Mouse (Mus musculus): ENCODE results near the gene Cd2. TPM values are rescaled to one million over a fixed set of nuclear protein-coding genes. Genes with fewer than 3 reads are reported as not detected.

The Cd2 gene
- total and polyA plus RNA-seq, 3 experiments = 0.33 TPM; not detected in 2

DNA sequence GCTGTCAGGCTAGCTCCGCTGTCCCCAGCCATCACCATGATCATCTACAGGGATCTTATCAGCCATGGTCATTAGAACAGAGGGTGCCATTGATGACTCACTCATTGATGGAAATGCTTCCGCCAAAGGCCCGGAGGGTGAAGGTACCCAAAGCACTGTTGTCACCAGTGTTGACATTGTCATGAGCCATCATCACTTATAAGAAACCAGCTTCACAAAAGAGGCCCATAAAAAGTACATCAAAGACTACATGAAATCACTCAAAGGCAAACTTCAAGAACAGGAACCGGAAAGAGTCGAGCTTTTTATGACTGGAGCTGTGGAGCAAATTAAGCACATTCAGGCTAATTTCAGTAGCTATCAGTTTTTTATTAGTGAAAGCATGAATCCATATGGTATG is 54.3 kb downstream of the Cd2 start:
- ATAC-seq (ENCODE audit: extremely low read depth, insufficient number of reproducible peaks, low FRiP score, poor library complexity, severe bottlenecking) = no peak

GRCm38 (mm10) chr3:101232570-101232969 is 55.2 kb downstream of the Cd2 start:
- H3K36me3 ChIP-seq (replicated peaks) = no peaks in the 10 kb centered on the region
- no peaks in the 10 kb centered on the region for H3K4me1 ChIP-seq (ENCODE audit: insufficient read depth, low read depth, low read length)
- TF ChIP-seq CTCF (IDR thresholded peaks at IDR 0.05; ENCODE audit: low read depth, low read length) (no peak), GATA2 (IDR thresholded peaks at IDR 0.05; ENCODE audit: borderline replicate concordance, low read depth, low read length) (no peak), TAL1 (conservative IDR thresholded peaks at IDR 0.05; ENCODE audit: low read depth, low read length) (no peak)
- ATAC-seq (ENCODE audit: extremely low read depth, insufficient number of reproducible peaks, low FRiP score, poor library complexity, severe bottlenecking) = no peak
- H3K27me3 ChIP-seq (ENCODE audit: insufficient read depth, low read length) = peaks cover 9% of the 10 kb centered on the region; the same call in 1 of the 2 replicates
- no peaks in the 10 kb centered on the region for H3K9me3 ChIP-seq (replicated peaks)
- no peak for DNase-seq (ENCODE audit: low spot score)
- H3K4me3 ChIP-seq (ENCODE audit: low read depth, low read length) = no peak overlapping the region

More for the DNA sequence above, 54.3 kb downstream of the Cd2 start:
- H3K4me3 ChIP-seq (ENCODE audit: low read depth, low read length) = no peak overlapping the region
- H3K9me3 ChIP-seq (replicated peaks) = no peaks in the 10 kb centered on the region
- TF ChIP-seq CTCF (IDR thresholded peaks at IDR 0.05; ENCODE audit: low read depth, low read length) = no peak
- no peak for TF ChIP-seq GATA2 (IDR thresholded peaks at IDR 0.05; ENCODE audit: borderline replicate concordance, low read depth, low read length)
- no peak for TF ChIP-seq GATA1 (IDR thresholded peaks at IDR 0.05; ENCODE audit: borderline replicate concordance, low read length)
- no peak for TF ChIP-seq POLR2AphosphoS5 (IDR thresholded peaks at IDR 0.05; ENCODE audit: insufficient replicate concordance, low read depth, low read length)
- TF ChIP-seq TAL1 (conservative IDR thresholded peaks at IDR 0.05; ENCODE audit: low read depth, low read length) = no peak
- peaks cover 11% of the 10 kb centered on the region; the same call in 1 of the 2 replicates for H3K27me3 ChIP-seq (ENCODE audit: insufficient read depth, low read length)
- no peak for DNase-seq (ENCODE audit: low spot score)
- H3K36me3 ChIP-seq (replicated peaks) = no peaks in the 10 kb centered on the region
- H3K4me1 ChIP-seq (ENCODE audit: insufficient read depth, low read depth, low read length) = no peaks in the 10 kb centered on the region

GRCm38 (mm10) chr3:101230201-101230600 is 57.5 kb downstream of the Cd2 start:
- Histone ChIP-seq H3K4me3 (ENCODE audit: low read depth, low read length) (no peak overlapping the region), H3K36me3 (replicated peaks) (no peaks in the 10 kb centered on the region), H3K4me1 (ENCODE audit: insufficient read depth, low read depth, low read length) (no peaks in the 10 kb centered on the region), H3K9me3 (replicated peaks) (no peaks in the 10 kb centered on the region), H3K27me3 (ENCODE audit: insufficient read depth, low read length) (peaks cover 3% of the 10 kb centered on the region; the same call in 1 of the 2 replicates)
- TF ChIP-seq GATA2 (IDR thresholded peaks at IDR 0.05; ENCODE audit: borderline replicate concordance, low read depth, low read length) (no peak), POLR2AphosphoS5 (IDR thresholded peaks at IDR 0.05; ENCODE audit: insufficient replicate concordance, low read depth, low read length) (no peak)
- no peak for DNase-seq (ENCODE audit: low spot score)
- ATAC-seq (ENCODE audit: extremely low read depth, insufficient number of reproducible peaks, low FRiP score, poor library complexity, severe bottlenecking) = no peak

- ATAC-seq (ENCODE audit: extremely low read depth, insufficient number of reproducible peaks, low FRiP score, poor library complexity, severe bottlenecking) (no peak), DNase-seq (ENCODE audit: low spot score) (no peak)
- Histone ChIP-seq H3K4me3 (ENCODE audit: low read depth, low read length) (no peak overlapping the region), H3K4me1 (ENCODE audit: insufficient read depth, low read depth, low read length) (no peaks in the 10 kb centered on the region), H3K9me3 (replicated peaks) (no peaks in the 10 kb centered on the region), H3K27me3 (ENCODE audit: insufficient read depth, low read length) (peaks cover 3% of the 10 kb centered on the region; the same call in 1 of the 2 replicates), H3K36me3 (replicated peaks) (no peaks in the 10 kb centered on the region)
- no peak for TF ChIP-seq CTCF (IDR thresholded peaks at IDR 0.05; ENCODE audit: low read depth, low read length)
These were observed 58.2 kb downstream of the Cd2 start for GRCm38 (mm10) chr3:101229551-101229930.

DNA sequence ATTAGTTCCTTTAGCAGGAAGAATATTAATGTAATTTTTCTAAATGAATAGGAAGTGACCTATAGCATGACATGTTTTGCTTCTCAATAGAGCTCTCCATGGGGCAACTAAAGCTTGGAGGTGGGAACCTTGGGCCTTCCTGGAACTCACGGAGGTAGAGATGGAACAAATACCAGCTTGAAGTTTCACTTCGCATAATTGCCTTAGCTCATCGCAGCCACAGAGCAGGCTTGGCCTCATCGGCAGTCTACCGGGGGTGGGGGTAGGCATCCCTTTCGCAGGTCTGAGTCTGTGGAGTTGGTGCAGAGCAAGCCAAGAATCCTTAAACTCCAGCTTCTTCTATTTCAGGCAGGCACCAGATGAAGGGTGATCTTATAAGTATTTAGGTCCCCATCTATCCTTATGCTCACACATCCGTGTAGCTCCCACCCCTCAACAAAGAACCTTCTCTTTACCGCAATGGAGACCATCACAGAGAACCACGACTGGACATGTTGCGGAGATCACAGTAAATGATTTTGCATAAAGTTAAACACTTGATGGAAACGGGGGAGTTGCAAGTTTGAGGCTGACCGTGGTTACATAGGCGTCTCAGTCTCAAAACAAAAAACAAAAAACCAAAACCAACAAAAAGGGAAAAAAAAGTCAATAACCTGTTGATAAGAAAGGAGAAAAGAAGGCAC is 58.7 kb downstream of the Cd2 start:
- H3K4me1 ChIP-seq (ENCODE audit: insufficient read depth, low read depth, low read length) = no peaks in the 10 kb centered on the region
- H3K4me3 ChIP-seq (ENCODE audit: low read depth, low read length) = no peak overlapping the region
- H3K36me3 ChIP-seq (replicated peaks) = no peaks in the 10 kb centered on the region
- TF ChIP-seq CTCF (IDR thresholded peaks at IDR 0.05; ENCODE audit: low read depth, low read length) (no peak), POLR2AphosphoS5 (IDR thresholded peaks at IDR 0.05; ENCODE audit: insufficient replicate concordance, low read depth, low read length) (no peak), TAL1 (conservative IDR thresholded peaks at IDR 0.05; ENCODE audit: low read depth, low read length) (no peak), GATA1 (IDR thresholded peaks at IDR 0.05; ENCODE audit: borderline replicate concordance, low read length) (no peak), GATA2 (IDR thresholded peaks at IDR 0.05; ENCODE audit: borderline replicate concordance, low read depth, low read length) (no peak)
- ATAC-seq (ENCODE audit: extremely low read depth, insufficient number of reproducible peaks, low FRiP score, poor library complexity, severe bottlenecking) = no peak
- no peaks in the 10 kb centered on the region for H3K9me3 ChIP-seq (replicated peaks)
- DNase-seq (ENCODE audit: low spot score) = no peak
- peaks cover 3% of the 10 kb centered on the region; the same call in 1 of the 2 replicates for H3K27me3 ChIP-seq (ENCODE audit: insufficient read depth, low read length)

- DNase-seq (ENCODE audit: low spot score) (no peak), ATAC-seq (ENCODE audit: extremely low read depth, insufficient number of reproducible peaks, low FRiP score, poor library complexity, severe bottlenecking) (no peak)
- TF ChIP-seq POLR2AphosphoS5 (IDR thresholded peaks at IDR 0.05; ENCODE audit: insufficient replicate concordance, low read depth, low read length) (no peak), GATA1 (IDR thresholded peaks at IDR 0.05; ENCODE audit: borderline replicate concordance, low read length) (no peak), TAL1 (conservative IDR thresholded peaks at IDR 0.05; ENCODE audit: low read depth, low read length) (no peak), GATA2 (IDR thresholded peaks at IDR 0.05; ENCODE audit: borderline replicate concordance, low read depth, low read length) (no peak), CTCF (IDR thresholded peaks at IDR 0.05; ENCODE audit: low read depth, low read length) (no peak)
- no peak overlapping the region for H3K4me3 ChIP-seq (ENCODE audit: low read depth, low read length)
- H3K4me1 ChIP-seq (ENCODE audit: insufficient read depth, low read depth, low read length) = no peaks in the 10 kb centered on the region
- no peaks in the 10 kb centered on the region for H3K9me3 ChIP-seq (replicated peaks)
- peaks cover under 1% of the 10 kb centered on the region; the same call in 1 of the 2 replicates for H3K27me3 ChIP-seq (ENCODE audit: insufficient read depth, low read length)
- H3K36me3 ChIP-seq (replicated peaks) = no peaks in the 10 kb centered on the region
These were observed 59.7 kb downstream of the Cd2 start for GRCm38 (mm10) chr3:101228066-101228465.

Other genes with a start within 250 kb of the Cd2 start
- gene Ptgfrn, start 177.7 kb downstream of the Cd2 start, total RNA-seq (2014; fragmentation: Nextera tagmentation) = not detected in 2 replicates
- under 0.01 and 0.06 TPM in 2 replicates for gene Ptgfrn, start 177.7 kb downstream of the Cd2 start, total RNA-seq (2017)
- not detected in 2 replicates for gene Ptgfrn, start 177.7 kb downstream of the Cd2 start, polyA plus RNA-seq (2012)
- 29.4 and 33.0 TPM in 2 replicates for gene Igsf3, start 89.1 kb upstream of the Cd2 start, total RNA-seq (2014; fragmentation: Nextera tagmentation)
- 16.1 and 19.1 TPM in 2 replicates for gene Igsf3, start 89.1 kb upstream of the Cd2 start, total RNA-seq (2017)
- gene Igsf3, start 89.1 kb upstream of the Cd2 start, polyA plus RNA-seq (2012) = 9.4 and 14.6 TPM in 2 replicates

All from G1E (cell line).